Mouse (Mus musculus): ENCODE results near the gene Tm2d3.

DNA sequence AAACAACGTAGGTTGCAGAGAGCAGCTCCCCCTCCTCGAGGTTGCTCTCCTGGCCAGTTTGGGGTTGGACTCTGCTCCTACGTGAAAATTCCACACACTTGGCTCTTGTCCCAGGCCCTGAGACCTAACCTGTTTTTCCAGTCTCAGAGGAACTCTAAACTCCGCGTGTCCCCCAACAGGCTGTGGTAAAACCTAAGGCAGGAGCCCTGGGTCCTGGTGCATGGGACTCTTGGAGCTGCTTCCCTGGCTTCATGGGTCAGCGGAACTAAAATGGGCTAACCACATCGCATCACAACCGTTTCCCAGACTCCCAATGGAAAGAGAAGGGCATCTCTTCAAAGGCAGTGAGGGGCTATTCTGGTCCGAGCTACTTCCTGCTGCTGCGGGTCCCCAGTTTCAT lies 1.9 kb downstream of the Tm2d3 start:
- TF ChIP-seq EP300 (IDR thresholded peaks at IDR 0.05; ENCODE audit: low read depth) = no peak
- TF ChIP-seq CTCF (IDR thresholded peaks at IDR 0.05; ENCODE audit: low read depth) = no peak

Data from heart, postnatal 0 days (tissue).